Mouse (Mus musculus): Measurements from ENCODE around the gene Pifo. TPM values are rescaled to one million over a fixed set of nuclear protein-coding genes. Genes with fewer than 3 reads are reported as not detected.
"Not testable (repeated sequence)": the region's sequence is repeated elsewhere in the genome, so short reads cannot be mapped to it uniquely, and the experiment has no call there.

The Pifo gene
- not detected for total RNA-seq (2021)
- long read RNA-seq, experiment 1, result 0 reads
- long read RNA-seq, experiment 2, result 0 reads

DNA sequence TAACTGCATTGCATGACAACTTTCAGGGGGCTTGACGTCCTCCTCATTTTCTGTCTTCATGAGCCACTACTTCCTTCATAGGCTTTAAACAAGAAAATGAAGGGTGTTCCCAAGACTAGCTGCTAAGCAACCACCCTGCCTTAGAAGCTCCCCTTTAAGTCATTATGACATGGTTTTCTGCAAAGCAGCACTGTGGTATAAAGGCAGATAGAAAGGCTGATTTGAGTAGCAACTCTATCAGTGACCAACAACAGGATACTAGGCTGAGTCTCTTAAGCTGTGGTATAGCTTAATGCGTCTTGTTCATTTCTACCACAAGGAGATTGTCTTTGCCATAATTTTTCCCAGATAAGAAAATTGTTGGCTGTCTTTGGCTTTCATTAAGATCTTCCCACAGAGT lies at the start of gene Pifo:
TSS of gene Pifo (minus strand) at position 101 of the 400 bp plus-strand sequence.
- intact Hi-C loops (cut with DNase I; ENCODE audit: low total_unique reads), result no loop called here
- no peak for DNase-seq

DNA sequence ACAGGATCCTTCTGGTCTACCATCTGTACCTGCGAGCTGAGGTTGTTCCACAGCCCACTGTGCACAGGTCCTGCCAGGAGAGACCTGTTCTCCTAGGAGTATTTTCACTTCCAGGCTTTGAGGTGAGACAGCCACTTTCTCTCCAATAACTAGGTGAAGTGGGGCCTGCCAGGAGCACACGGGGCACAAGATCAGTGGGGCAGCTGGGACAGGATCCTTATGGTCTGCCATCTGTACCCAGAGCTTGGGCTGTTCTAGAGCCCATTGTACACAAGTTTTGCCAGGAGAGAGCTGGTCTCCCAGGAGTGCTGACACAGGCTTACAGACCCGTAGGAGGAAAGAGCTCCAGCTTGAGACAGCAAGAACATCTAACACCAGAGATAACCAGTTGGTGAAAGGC lies 43.5 kb upstream of the Pifo start:
- intact Hi-C loops (cut with DNase I; ENCODE audit: low total_unique reads), result no loop called here

GRCm38 (mm10) chr3:106051896-106052295 lies 37.5 kb upstream of the Pifo start:
- intact Hi-C loops (cut with DNase I; ENCODE audit: low total_unique reads), result no loop called here
- no peak for DNase-seq

More for the DNA sequence above, 43.5 kb upstream of the Pifo start:
- no peak for DNase-seq

DNA sequence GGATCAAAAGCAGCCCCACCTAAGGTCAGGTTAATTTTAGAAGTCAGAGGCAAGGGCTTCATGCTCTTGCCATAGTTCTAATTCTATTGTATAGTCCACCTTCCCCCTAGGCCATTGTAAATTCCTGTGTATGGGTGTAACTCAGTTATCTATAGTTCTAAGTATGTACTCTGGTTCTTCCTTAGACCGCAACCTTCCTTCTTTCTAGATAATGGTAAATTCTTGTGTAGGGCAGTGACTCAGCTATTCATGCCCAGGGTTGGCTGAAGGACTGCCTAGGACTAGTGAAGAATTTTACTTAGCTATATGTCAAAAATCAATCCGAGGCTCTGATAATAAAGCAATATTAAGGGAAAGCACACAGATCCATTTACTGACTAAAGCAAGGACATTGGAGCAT lies 25.9 kb upstream of the Pifo start:
- DNase-seq, result no peak
- intact Hi-C loops (cut with DNase I; ENCODE audit: low total_unique reads), result no loop called here

DNA sequence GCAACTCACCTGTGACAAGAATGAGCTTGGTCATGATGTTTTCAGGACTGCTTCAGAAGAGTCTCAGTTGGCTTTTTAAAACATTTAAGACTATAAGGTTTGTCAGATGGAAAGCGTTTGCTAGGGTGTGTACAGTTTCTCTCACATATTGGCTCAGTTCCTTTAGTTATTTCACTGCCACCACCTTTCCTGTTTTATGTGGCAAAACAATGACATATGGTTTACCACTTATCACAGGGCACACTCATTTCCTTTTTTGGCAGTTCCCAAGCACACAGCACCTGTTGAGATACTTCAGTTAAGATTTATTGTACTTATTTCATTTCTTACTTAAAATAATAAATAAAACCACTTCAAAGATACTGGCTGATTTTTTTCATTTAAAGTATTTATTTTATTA lies 18.3 kb upstream of the Pifo start, which contains the start of gene Chil5:
TSS of gene Chil5 (minus strand) at position 34 of the 400 bp plus-strand sequence.
- intact Hi-C loops (cut with DNase I; ENCODE audit: low total_unique reads), result no loop called here
- DNase-seq, result no peak

- no peak for DNase-seq
- intact Hi-C loops (cut with DNase I; ENCODE audit: low total_unique reads), result no loop called here
These were observed 9.7 kb upstream of the Pifo start for GRCm38 (mm10) chr3:106024135-106024534.

DNA sequence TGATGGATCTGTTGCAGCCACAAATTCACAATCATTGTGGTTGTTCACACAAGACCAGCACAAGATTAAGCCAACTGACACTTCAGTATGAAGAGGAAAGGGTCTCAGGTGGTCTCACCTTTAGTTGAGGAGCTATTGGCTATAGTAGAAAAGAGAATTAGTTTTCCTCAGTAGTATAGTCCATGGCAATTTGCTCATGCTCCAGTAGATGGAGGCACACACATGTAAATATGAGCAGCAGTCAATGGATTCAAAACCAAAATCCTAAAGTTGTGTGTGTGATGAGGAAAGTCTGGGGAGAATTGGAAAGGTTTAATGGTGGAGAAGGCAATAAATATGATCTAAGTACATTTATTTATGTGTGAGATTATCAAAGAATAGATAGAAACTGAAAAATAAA lies 7.4 kb upstream of the Pifo start:
- intact Hi-C loops (cut with DNase I; ENCODE audit: low total_unique reads), result no loop called here
- no peak for DNase-seq

DNA sequence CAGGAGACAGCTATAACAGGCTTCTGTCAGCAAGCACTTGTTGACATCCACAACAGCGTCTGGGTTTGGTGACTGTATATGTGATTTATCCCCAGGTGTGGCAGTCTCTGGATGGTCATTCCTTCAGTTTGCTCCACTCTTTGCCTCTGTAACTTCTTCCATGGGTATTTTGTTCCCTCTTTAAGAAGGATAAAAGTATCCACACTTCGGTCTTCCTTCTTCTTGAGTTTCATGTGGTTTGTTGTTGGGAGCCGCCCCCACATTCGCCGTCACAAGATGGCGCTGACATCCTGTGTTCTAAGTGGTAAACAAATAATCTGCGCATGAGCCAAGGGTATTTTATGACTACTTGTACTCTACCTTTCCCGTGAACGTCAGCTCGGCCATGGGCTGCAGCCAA lies 11.1 kb downstream of the Pifo start:
- intact Hi-C loops (cut with DNase I; ENCODE audit: low total_unique reads); DNase-seq: not testable (repeated sequence)

GRCm38 (mm10) chr3:106001416-106002370 lies 12.8 kb downstream of the Pifo start:
- intact Hi-C loops (cut with DNase I; ENCODE audit: low total_unique reads), result no loop called here
- DNase-seq, result no peak

GRCm38 (mm10) chr3:106000707-106001375 lies 13.6 kb downstream of the Pifo start:
- intact Hi-C loops (cut with DNase I; ENCODE audit: low total_unique reads), result no loop called here
- no peak for DNase-seq

DNA sequence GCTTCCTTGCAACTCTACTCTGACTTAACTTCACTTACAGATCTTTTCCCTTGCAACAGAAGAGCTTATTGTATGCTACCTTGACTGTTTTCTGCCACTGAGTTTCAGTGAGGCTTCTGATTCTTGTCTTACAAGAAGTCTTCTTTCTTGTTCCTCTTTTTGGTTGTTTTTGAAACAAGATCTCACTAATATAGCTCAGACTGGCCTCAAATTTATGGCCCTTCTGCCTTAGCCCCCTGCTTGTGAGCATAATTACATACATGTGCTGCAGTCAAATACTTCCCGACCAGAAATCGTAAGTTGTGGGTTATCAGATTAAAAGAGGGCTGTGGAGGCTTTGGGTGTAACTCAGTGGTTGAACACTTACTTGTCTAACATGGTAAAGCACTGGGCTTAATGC lies 19.7 kb downstream of the Pifo start:
- intact Hi-C loops (cut with DNase I; ENCODE audit: low total_unique reads), result loop anchor here (5.0 kb wide), 1 partner anchor 453 kb away; no protein-coding TSS in a partner anchor
- DNase-seq, result no peak

- intact Hi-C loops (cut with DNase I; ENCODE audit: low total_unique reads), result loop anchor here (5.0 kb wide), 1 partner anchor 456 kb away; no protein-coding TSS in a partner anchor
- peak; percentile 28 for DNase-seq
These were observed 22.7 kb downstream of the Pifo start for GRCm38 (mm10) chr3:105991653-105992283.

DNA sequence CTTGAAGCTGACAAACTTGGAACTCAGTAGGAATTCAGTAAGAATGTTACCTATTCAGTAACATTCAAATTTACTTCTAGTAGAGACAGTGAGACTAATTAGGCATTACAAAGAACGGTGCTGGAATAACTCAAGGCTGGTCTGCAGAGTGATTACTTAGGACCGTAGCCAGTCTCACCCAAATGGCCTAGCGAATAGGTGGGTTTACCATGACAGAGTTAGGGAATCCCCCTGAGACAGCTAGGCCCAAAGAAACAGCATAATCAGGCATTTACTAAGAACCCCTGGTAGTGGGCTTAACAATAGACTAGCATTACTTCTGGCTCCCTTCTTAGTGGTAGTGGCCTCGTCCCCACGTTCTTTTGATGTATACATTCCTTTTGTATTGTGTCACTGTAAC lies 24.8 kb downstream of the Pifo start:
- intact Hi-C loops (cut with DNase I; ENCODE audit: low total_unique reads), result loop anchor here (5.0 kb wide), 1 partner anchor 458 kb away; no protein-coding TSS in a partner anchor
- not testable (repeated sequence) for DNase-seq

- intact Hi-C loops (cut with DNase I; ENCODE audit: low total_unique reads), result no loop called here
These were observed 40.3 kb downstream of the Pifo start for GRCm38 (mm10) chr3:105974174-105974573.

DNA sequence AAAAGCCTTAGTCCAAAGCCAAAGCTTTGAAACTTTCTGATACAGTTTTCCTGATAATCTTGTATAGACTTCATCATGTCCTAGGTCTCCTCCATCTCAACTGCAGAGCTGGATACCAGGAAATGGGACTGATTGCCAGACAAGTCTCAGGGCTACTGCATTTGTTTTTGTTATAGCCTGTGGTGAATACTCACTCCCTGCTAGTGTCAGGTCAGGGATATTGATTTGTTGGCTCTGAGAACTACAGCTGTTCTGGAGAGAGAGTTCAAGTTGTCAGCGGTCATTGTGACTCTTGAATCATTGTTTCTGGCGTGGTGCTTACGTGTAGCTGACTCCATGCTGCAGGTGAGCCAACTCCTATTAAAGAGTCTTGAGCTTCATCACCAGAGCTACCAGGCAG lies 41.0 kb downstream of the Pifo start, which contains the start of gene Ovgp1:
TSS of gene Ovgp1 (plus strand) at position 301 of the 400 bp plus-strand sequence.
- intact Hi-C loops (cut with DNase I; ENCODE audit: low total_unique reads), result no loop called here

More at GRCm38 (mm10) chr3:105974174-105974573, 40.3 kb downstream of the Pifo start:
- DNase-seq, result no peak

DNA sequence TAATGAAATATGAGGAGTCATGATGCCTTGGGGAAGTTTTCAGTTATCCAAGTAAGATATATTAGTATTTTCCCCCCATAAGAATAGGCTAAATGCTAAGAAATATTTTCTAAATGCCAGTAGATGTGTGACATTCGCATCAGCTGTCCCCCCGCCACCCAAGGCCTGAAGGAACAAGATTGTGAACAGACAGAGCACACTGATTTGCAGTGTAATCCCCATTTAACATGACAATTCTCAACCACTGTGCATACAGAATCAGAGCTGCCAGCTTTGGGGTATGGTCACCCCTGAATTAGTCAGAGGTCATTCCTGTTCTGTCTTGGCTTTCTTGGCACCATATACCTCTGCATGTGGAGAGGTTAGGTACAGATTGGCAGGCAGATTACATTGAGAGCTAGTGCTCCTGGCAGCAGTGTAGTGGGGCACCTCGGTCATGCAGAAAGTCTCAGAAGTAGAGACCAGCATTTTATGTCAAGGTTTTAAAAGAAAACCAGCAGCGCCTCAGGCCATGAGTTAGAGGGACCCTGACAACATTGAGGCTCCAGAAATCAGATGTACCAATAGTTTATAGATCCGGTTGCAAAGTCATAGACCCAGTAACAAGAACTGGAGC lies 42.5 kb downstream of the Pifo start:
- intact Hi-C loops (cut with DNase I; ENCODE audit: low total_unique reads), result no loop called here
- no peak for DNase-seq

More for the DNA sequence above, 41.0 kb downstream of the Pifo start, which contains the start of gene Ovgp1:
- no peak for DNase-seq

DNA sequence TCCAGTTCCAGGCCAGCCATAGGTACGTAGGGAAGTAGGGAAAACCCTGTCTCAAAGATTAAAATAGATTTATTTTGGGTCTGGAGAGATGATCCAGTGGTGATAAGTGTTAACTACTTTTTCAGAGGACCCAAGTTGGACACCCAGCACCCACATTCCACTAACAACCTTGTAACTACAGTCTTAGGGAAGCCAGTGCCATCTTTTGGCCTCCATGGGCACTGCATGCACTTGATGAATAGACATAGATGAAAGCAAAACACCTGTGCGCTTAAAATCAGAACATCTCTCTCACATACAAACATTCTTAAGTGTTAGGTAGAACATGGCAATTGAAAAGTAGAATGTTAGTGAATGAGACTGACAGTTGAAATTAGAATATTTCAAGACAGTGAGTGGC lies 53.7 kb downstream of the Pifo start:
- DNase-seq, result no peak
- intact Hi-C loops (cut with DNase I; ENCODE audit: low total_unique reads), result no loop called here

GRCm38 (mm10) chr3:105959999-105960398 lies 54.4 kb downstream of the Pifo start, which contains the start of gene Atp5f1:
Gene Atp5f1 (minus strand): TSS chr3:105960099.
- no peak for DNase-seq
- intact Hi-C loops (cut with DNase I; ENCODE audit: low total_unique reads), result no loop called here

GRCm38 (mm10) chr3:105959585-105959984 lies 54.9 kb downstream of the Pifo start:
- DNase-seq, result no peak
- intact Hi-C loops (cut with DNase I; ENCODE audit: low total_unique reads), result no loop called here

Data from gastrocnemius, postnatal 14 days (tissue).